Mouse (Mus musculus) ES-E14 (cell line): ENCODE measurements around the gene Tcl1b1. TPM values are rescaled to one million over a fixed set of nuclear protein-coding genes. Genes with fewer than 3 reads are reported as not detected.
"Not testable (repeated sequence)": the region's sequence is repeated elsewhere in the genome, so short reads cannot be mapped to it uniquely, and the experiment has no call there.

Source experiments
- DNase-seq: peaks from one replicate; pipeline ENCODE4 v3.0.0-alpha.2; 2013; ENCODE audit warnings: low read depth, low spot score
- H3K27ac ChIP-seq: 2 replicates; pipeline ENCODE4 v1.5.1; 2012; ENCODE audit warnings: low read depth, mild to moderate bottlenecking, low read length, moderate library complexity, mixed read lengths; ENCODE audit not compliant: poor library complexity, insufficient read depth, severe bottlenecking
- H3K36me3 ChIP-seq: 2 replicates; pipeline ENCODE4 v1.6.1; 2012; ENCODE audit warnings: mild to moderate bottlenecking, low read length, moderate library complexity, mixed read lengths; ENCODE audit not compliant: control insufficient read depth, poor library complexity, insufficient read depth, severe bottlenecking
- H3K4me1 ChIP-seq, 2 experiments: fragments of 150-350 bp in 1 of 2; sonication (generic) in 1 of 2; 2 replicates each; pipeline ENCODE4 v1.6.1; 2012; ENCODE audit warnings: low read length in 2 of 2, mild to moderate bottlenecking in 1 of 2, mixed read lengths in 1 of 2; ENCODE audit not compliant: control insufficient read depth in 2 of 2, insufficient read depth in 2 of 2, poor library complexity in 1 of 2
- H3K4me3 ChIP-seq, 2 experiments: fragments of 150-350 bp in 1 of 2; sonication (generic) in 1 of 2; 2 replicates each; pipeline ENCODE4 v1.5.1; 2012; ENCODE audit warnings: low read length in 2 of 2, low read depth in 1 of 2, mild to moderate bottlenecking in 1 of 2, mixed read lengths in 1 of 2; ENCODE audit not compliant: insufficient read depth in 1 of 2, poor library complexity in 1 of 2, severe bottlenecking in 1 of 2
- H3K9ac ChIP-seq: 2 replicates; pipeline ENCODE4 v1.6.1; 2012; ENCODE audit warnings: low read depth, mild to moderate bottlenecking, low read length, mixed read lengths; ENCODE audit not compliant: poor library complexity, insufficient read depth, severe bottlenecking
- H3K9me3 ChIP-seq: fragments of 150-350 bp; sonication (generic); 2 replicates; pipeline ENCODE4 v1.6.1; 2012; ENCODE audit warnings: low read depth, mild to moderate bottlenecking, low read length; ENCODE audit not compliant: control insufficient read depth, insufficient read depth
- CHD2 ChIP-seq: IDR thresholded peaks from 2 replicates; pipeline ENCODE4 v1.6.1; 2014; ENCODE audit warnings: mild to moderate bottlenecking, low read depth, low read length, inconsistent platforms
- HCFC1 ChIP-seq: IDR thresholded peaks from 2 replicates; pipeline ENCODE4 v1.6.1; 2012; ENCODE audit warnings: low read length, inconsistent platforms, borderline replicate concordance; ENCODE audit not compliant: insufficient read depth
- MAFK ChIP-seq: IDR thresholded peaks from 2 replicates; pipeline ENCODE4 v1.6.1; 2014; ENCODE audit warnings: mild to moderate bottlenecking, low read depth, low read length, inconsistent platforms; ENCODE audit not compliant: insufficient read depth
- ZC3H11A ChIP-seq: IDR thresholded peaks from 2 replicates; pipeline ENCODE4 v1.6.1; 2012; ENCODE audit warnings: low read depth, mild to moderate bottlenecking, inconsistent platforms, low read length, borderline replicate concordance
- ZNF384 ChIP-seq: IDR thresholded peaks from 2 replicates; pipeline ENCODE4 v1.6.1; 2012; ENCODE audit warnings: low read depth, low read length, inconsistent platforms
- in situ Hi-C, 2 experiments: fragments of 600-800 bp; cut with MboI; formaldehyde crosslinking; loops; one replicate each; pipeline ENCODE4 v1.15.1; 2025; ENCODE audit warnings: low sequenced_read_pairs in 2 of 2, inconsistent platforms in 1 of 2; ENCODE audit not compliant: unreplicated experiment in 2 of 2
- total RNA-seq: library from RNA; depleted of rRNA; stranded (reverse); fragments of 300-350 nt; gene quantifications from 2 replicates; pipeline ENCODE4 v1.2.3, GENCODE M21; 2012; rRNA removed

Gene Tcl1b1
- total RNA-seq, 1 experiment = not detected

GRCm38 (mm10) chr12:105199684-105200497 is 40.4 kb downstream of the Tcl1b1 start:
- in situ Hi-C loops, H3K36me3 ChIP-seq: not testable (repeated sequence)

GRCm38 (mm10) chr12:105201657-105202056 is 42.2 kb downstream of the Tcl1b1 start, which contains the start of gene Tcl1b4:
TSS of gene Tcl1b4 (plus strand) at chr12:105201957.
- H3K9ac ChIP-seq, in situ Hi-C loops: not testable (repeated sequence)

More at GRCm38 (mm10) chr12:105199684-105200497, 40.4 kb downstream of the Tcl1b1 start:
- not testable (repeated sequence) for H3K27ac ChIP-seq, H3K4me3 ChIP-seq, DNase-seq, H3K9me3 ChIP-seq, H3K9ac ChIP-seq, H3K4me1 ChIP-seq

DNA sequence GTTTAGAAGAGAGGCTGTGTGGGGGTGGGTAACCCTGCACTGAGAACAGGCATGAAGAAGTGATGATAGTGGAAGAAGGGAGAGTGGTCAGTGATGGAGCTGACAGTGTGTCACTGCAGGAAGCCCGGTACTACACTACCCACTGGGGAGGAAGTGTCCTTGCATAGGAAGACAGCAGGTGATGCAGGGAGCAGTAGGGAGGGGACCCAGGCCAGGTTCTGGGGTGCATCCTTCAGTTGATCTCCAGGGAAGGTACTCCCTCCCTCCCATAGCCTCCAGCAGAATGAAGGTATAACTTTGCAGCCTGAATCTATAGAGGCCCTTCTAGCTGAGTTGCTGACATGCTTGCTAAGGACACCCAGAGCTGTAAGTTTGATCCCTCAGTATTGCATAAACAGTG is 47.6 kb downstream of the Tcl1b1 start:
- in situ Hi-C loops = no loop called here
- H3K4me1 ChIP-seq = no peaks in the 10 kb centered on the region
- H3K4me3 ChIP-seq = no peak overlapping the region
- TF ChIP-seq MAFK (no peak), ZNF384 (no peak), CHD2 (no peak), HCFC1 (no peak), ZC3H11A (no peak)
- no peaks in the 10 kb centered on the region for H3K9me3 ChIP-seq
- H3K27ac ChIP-seq = no peak overlapping the region
- DNase-seq = no peak
- no peak overlapping the region for H3K9ac ChIP-seq
- H3K36me3 ChIP-seq = no peaks in the 10 kb centered on the region

More at GRCm38 (mm10) chr12:105201657-105202056, 42.2 kb downstream of the Tcl1b1 start, which contains the start of gene Tcl1b4:
- H3K9me3 ChIP-seq, H3K4me3 ChIP-seq, H3K4me1 ChIP-seq, H3K27ac ChIP-seq, DNase-seq, H3K36me3 ChIP-seq: not testable (repeated sequence)

GRCm38 (mm10) chr12:105208441-105208840 is 49.0 kb downstream of the Tcl1b1 start:
- no peak overlapping the region for H3K9ac ChIP-seq
- no peaks in the 10 kb centered on the region for H3K9me3 ChIP-seq
- H3K27ac ChIP-seq = no peak overlapping the region
- no peak overlapping the region for H3K4me3 ChIP-seq
- in situ Hi-C loops = no loop called here
- TF ChIP-seq HCFC1 = no peak
- TF ChIP-seq MAFK = no peak
- no peak for TF ChIP-seq ZNF384
- DNase-seq = no peak
- H3K36me3 ChIP-seq = no peaks in the 10 kb centered on the region
- no peaks in the 10 kb centered on the region for H3K4me1 ChIP-seq

- Histone ChIP-seq H3K4me1 (no peaks in the 10 kb centered on the region), H3K4me3 (no peak overlapping the region), H3K9ac (no peak overlapping the region), H3K36me3 (no peaks in the 10 kb centered on the region), H3K9me3 (no peaks in the 10 kb centered on the region), H3K27ac (no peak overlapping the region)
- no peak for TF ChIP-seq ZC3H11A
- no peak for TF ChIP-seq HCFC1
- no peak for TF ChIP-seq CHD2
- no peak for TF ChIP-seq MAFK
- TF ChIP-seq ZNF384 = no peak
- in situ Hi-C loops = no loop called here
- DNase-seq = no peak
Measured at GRCm38 (mm10) chr12:105209231-105209630, 49.7 kb downstream of the Tcl1b1 start.

Other genes starting within 250 kb of the Tcl1b1 start
- 1.5 and 2.4 TPM in 2 replicates for gene Syne3, start 149.9 kb upstream of the Tcl1b1 start, total RNA-seq
- 34.2 and 39.4 TPM in 2 replicates for gene Glrx5, start 127.0 kb upstream of the Tcl1b1 start, total RNA-seq
- gene Tcl1b2, start 13.7 kb upstream of the Tcl1b1 start, total RNA-seq = not detected in 2 replicates
- not detected in 2 replicates for gene Tcl1b5, start 16.7 kb downstream of the Tcl1b1 start, total RNA-seq
- gene Tcl1b3, start 31.4 kb downstream of the Tcl1b1 start, total RNA-seq = not detected in 2 replicates
- not detected in 2 replicates for gene Tcl1b4, start 42.3 kb downstream of the Tcl1b1 start, total RNA-seq
- gene Tcl1, start 63.1 kb downstream of the Tcl1b1 start, total RNA-seq = 40.6 and 49.9 TPM in 2 replicates
- gene Tunar, start 174.2 kb downstream of the Tcl1b1 start, total RNA-seq = 0.89 and 1.2 TPM in 2 replicates